Mouse (Mus musculus) brain, embryonic 14.5 days (tissue): ENCODE results near the gene Chid1.

ENCODE experiments used
- CTCF ChIP-seq: fragments of 200-500 bp; IDR thresholded peaks from 2 replicates; pipeline ENCODE4 v1.5.1; 2012; ENCODE audit warnings: inconsistent platforms, mild to moderate bottlenecking, moderate library complexity, borderline replicate concordance; ENCODE audit not compliant: insufficient read depth, insufficient read length; ENCODE audit errors: extremely low read depth
- POLR2A ChIP-seq: fragments of 200-500 bp; IDR thresholded peaks from 2 replicates; pipeline ENCODE4 v1.6.1; 2012; ENCODE audit warnings: mild to moderate bottlenecking, inconsistent platforms, borderline replicate concordance; ENCODE audit not compliant: poor library complexity, insufficient read depth, insufficient read length, severe bottlenecking; ENCODE audit errors: extremely low read depth

DNA sequence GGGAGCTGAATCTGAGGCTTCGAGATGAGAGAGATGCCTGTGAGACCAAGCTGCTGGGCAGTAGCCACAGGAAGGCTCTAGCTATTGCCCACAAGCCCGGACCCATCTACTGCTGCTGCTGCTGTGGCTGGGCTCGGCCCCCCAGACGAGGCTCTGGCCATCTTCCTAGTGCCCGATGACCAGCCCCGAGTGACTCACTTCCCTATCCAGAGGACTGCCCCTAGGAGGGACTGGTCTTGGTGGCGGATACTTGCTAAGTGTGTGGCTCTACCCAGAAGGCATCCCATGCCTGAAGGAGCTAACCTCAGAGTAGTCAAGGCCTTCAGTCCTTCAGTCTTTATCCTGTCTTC is 73.6 kb downstream of the Chid1 start:
- TF ChIP-seq CTCF: no peak
- TF ChIP-seq POLR2A: no peak
